Mouse (Mus musculus): ENCODE measurements around the gene Mrrf.
A peak's percentile ranks its signal among the peaks of the same experiment; 100 is the strongest.

Mrrf gene

DNA sequence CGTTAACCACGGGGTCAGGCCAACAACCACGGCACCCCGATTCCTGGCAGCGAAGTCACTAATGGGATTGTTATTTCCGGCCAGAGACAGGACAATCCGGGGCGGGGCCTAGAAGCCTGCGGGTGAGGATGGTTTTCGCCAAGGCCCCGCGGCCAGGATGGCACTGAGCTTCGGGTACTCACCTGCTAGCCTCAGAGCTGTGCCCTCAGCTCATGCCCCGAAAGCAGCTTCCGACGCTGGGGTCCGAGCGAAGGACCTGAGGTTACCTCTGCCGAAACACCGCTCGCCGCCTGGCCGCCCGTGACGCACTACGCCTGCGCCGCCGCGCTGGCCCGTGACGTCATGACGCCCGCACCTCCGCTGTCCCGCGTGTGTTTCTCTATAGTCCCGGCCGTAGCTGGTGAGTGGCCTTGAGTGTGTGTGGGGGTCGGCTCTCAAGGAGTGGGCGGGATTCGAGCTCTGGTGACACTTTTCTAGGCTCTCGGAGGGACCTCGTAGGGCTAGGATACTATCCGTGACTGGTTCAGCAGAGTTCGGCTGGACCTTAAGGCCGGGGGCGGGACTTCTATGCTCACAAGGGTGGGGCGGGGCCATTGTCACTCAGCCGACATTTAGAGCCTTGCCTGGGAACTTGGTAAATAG, at the start of gene Mrrf, which contains the start of gene Rbm18:
TSS of gene Mrrf (plus strand) at position 90 of the 642 bp plus-strand sequence.
TSS of gene Rbm18 (minus strand) at position 474 of the 642 bp plus-strand sequence.
- peak; percentile 91 for DNase-seq

DNA sequence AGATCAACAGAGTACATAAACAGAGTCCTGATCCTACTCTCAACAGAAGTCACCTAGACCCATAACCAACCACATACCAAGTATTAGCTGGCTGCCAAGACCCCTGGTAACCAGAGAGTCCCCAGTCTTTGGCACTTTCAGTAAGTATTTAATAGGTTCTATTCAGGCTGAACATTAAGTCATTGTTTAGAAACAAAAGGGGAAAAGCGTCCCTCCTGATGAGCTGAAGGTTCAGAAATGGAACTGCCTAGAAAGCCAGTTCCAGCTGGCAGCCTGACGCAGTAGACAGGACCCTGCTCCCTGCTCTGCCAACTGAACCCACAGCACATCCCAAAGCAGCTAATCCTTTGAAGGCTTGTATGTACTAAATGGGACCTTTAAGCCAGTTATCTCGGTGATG, 47.0 kb upstream of the Mrrf start:
- DNase-seq: no peak

DNA sequence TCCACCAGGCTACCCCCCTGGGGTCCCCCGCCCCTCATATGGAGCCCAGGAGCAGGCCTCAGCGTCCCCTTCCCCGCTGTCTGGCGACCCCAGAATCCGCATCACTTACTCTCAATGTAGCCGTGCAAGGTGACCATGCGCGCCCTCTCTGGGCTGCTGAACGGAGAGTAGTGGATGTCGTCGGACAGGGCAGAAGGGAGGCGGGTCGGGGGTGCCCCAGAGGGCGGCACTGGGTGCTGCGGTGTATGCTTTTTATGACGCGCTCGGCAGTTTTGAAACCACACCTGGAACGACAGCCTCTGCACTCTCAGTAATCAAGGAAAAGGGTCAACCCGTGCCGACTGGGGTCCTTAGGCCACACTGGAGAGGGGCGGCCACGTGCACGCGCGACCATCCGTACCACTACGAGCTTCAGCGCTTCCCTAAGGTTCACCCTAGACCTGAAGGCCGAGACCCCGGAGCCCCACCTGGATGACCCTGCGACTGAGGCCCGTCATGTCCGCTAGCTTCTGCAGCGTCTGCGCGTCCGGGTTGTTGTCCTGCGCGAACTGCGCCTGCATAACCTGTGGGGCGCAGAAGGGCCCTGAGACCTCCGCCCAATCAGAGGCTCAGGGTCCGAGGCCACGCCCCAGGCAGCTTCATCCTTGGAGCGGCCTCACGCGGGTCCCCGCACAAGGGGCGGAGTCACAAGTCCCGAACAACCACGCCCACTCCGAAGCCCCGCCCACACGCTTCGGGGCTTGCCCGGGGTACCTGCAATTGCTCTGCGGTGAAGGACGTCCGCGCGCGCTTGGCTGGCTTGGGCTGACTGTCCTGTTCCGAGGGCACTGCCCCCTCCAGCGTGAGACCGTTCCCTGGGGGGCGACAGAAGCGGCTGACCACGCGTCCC, 45.1 kb upstream of the Mrrf start:
- no peak for DNase-seq

DNA sequence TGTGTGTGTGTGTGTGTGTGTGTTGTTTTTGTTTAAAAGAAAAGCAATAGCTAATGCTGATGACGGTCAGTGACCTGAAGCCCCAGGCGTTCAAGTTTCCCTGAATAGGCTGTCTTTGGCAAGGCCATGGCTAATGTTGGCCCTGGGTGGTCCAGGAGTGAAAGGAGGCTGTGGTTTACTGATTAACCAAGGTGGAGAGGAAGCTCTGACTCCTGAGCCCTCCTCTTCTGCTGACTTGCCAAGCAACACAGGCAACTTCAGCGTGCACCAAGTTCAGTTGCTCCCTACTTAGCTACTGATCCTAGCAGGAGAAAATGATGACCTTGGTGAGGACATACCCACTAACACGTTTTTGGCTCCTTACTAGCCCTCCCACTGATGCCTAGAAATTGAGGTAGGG, 43.4 kb upstream of the Mrrf start:
- no peak for DNase-seq

DNA sequence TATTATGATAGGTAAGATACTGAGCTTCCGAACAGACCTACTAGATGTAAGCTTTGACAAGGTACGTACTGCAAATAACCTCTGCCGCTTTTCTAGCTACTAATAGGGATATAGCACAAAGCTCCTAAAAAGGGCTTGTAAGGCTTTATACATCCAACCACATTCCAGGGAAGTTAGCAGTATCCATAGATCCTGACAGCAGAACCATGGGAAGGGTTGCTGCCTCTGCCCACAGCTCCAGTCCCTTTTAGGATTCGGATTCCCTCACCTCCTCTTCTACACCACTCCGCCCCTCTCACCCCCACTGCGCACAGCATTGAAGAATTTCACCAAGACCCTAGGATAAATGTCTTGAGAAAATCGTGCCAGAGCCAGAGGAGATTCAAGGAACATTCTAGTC, 42.9 kb upstream of the Mrrf start:
- no peak for DNase-seq

DNA sequence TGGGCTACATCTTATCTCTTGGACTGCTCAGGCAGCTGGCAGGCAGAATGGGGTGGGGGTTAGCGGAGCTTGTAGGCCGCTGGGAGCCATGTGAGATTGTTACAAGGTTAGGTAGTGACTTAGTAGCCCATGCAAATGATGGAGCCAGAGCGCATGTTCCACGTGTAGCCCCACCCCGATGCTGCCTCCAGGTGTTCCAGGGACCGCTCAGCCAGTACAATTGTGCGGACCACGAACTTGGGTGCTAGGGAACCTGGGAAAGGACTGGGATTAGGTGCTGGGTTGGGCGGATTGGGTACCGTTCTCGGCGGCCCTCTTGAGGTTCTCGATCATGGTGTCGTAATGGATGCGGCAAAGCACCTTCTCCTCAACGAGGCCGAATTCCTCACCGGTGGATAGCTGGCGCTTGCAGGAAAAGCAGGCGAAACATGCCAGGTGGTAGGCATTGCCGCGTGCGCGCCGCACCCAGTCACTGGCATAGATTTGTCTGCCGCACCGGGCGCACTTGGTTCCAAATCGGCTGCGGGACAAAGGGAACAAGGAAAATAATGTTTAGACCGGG, 42.2 kb upstream of the Mrrf start:
- no peak for DNase-seq

DNA sequence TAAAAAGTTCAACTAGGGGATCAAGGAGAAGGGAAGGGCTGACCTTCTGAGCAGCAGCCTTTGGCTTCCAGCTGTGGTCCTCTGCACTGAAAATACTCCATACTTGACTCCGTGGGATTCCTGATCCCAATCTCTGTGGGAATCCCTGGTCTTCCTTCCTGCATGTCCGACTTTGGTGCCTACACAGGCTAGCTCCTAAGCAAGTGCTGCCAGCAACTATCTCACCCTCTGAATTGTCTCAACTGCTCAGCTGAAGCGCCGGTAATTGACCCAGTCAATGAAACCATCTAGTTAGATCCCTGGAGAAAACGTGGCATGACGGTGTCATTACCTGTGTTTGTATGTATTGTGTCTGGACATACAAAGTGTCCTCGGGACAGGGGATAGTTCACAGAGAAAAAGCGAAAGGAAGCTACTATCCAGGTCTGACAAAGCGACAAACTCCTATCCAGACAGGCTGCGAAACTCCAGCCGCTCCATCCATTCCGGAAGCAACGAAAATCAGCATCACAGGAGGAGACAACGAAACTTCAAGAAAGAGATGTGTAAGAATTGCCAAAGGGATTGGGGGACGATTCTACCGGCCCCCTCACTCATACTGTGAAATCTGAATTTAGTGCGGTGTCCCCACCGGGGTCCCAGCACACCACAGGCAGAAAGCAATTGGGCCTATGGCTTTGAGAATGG, 38.9 kb upstream of the Mrrf start:
- DNase-seq: no peak

DNA sequence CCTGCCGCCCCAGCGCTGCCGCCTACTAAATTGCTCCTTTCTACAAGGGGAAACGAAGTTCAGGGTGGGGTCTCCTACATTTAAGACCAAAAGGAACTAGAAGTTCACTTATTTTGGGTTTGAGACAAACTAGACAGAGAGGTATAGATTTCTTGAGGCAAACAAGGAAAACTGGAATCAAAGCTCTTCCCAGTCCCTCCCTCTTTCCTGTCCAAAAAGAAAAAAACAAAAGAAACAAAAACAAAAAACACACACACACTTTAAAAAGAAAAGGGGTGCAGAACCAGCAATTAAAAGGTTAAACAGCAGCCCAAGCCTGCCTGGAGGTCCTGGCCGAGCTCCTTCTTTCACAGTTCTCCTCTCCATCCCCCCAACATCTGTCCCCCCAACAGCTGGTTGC, 38.2 kb upstream of the Mrrf start:
- no peak for DNase-seq

DNA sequence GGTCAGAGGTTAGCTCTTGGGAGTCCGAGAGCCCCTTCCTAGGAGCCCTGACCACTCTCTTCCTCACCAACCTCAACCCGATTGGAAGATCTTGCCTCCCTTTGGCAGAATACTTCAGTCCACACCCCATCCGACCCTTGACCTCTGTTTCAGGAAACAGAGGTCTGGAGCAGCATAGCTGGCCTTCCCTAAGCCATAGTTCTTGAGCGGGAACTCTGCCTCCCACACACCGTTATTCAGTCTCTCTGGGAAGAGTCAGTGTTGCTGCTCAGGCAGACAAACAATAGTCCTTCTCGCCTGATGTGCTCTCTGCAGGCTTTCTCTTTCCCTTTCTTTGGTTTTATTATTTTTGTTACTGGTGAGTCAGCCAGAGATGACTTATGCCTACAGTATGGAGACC, 36.5 kb upstream of the Mrrf start:
- DNase-seq: no peak

DNA sequence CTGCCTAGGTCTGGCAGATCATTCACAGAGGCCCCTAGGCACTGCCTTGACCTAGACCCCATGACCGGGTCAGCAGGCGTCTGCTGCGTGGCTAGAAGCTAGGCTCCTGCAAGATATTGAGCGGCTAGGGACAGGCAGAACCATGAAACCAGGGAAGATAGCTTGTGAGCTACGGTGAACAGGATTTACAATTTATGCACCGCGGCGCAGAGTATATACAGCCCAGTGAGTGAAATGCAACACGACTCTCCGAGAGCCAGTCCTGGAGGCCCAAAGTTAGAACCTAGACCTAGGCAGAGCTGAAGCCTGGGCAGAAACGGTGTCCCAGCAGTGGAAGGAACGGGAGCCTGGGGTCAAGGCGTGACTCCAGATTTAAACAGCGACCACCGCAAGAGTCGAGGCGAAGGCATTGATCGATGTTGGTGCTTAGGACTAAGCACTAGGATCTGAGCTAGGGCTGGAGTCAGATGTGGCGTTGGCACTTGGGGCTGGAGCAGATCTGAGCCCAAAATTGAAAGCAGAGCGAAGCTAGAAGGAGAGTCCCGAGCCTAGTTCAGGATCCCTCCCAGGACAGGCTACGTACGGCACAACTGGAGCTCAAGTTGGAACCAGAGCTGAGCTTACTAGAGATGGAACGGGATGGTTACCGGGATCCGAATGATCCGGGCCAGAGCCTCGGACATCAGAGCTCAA, 34.2 kb upstream of the Mrrf start:
- DNase-seq: no peak

DNA sequence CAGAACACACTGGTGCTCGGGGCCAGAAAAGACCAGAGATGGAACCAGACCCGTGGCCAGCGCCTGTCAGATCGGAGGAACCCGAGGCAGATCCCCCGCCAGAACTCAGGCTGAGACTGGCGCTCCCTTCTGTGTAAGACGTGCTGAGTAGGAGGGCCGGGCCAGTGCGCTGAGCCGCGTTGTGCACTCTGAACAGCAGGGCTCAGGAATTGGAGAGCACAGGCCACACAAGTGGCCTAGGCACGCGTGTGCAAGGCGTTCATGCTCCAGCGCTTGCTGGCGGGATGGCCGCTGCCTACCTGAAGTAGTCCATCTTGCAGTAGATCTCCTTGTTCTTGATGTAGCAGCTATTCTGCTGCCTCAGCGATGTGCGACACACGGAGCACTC, 33.6 kb upstream of the Mrrf start:
- no peak for DNase-seq

DNA sequence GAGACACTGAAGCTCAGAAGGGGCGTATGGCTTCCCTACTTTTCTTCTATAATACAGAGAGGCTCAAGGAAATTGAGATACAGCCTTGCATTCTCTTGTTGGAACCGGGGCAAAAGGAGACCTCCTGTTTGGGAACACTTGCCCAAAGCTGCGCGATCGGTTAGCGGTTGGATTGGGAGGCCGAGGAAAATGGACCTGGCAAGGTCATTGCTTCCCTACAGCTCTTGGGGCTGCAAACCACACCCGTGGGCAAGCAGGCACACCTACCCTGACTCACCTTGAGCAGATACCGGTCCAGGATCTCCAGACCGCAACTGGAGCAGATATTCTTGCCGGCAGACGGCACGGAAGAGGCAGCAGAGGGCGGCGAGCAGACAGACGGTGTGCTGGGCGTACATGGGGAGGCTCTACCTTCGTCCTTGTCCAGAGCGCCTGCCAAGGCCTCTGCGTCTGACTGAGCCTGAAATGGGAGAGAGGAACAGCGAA, 33.1 kb upstream of the Mrrf start:
- DNase-seq: no peak

DNA sequence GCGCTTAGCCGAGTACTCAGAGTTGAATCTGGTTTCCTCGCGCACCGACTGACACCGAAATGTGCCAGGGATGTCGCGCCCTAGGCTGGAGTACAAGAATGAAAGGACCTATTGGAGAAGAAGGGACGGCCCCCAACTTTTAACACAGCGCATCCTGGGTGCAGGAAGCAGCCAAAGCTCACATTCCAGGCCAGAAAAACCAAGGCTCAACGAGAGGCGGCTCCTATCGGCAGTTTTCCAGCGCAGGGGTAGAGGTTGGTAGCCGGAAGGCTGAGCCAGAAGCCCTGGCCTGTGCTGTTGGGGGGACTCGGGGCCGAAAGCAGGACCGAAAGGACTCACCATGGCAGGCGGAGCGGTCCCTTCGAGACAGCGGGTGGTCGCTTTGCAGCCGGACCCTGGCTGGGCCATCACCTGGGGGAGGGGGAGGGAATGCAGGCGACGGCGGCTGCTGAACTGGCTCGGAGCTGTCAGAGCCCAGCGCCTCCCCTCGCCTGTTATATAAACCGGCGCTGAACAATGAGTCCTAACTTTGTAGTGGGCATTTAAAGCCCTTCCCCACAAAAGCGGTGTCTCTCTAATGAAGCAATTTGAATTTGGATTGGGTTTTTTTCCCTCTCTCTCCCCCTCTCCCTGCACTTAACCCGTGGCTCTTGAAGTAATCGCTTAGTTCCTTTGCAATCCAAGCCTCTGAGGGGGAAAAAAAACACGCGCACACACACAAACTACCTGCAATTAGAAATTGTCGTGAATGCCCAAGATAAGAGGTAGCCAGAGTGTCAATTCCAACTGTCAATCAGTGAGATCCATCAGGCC, 32.4 kb upstream of the Mrrf start:
- DNase-seq: peak; percentile 9

DNA sequence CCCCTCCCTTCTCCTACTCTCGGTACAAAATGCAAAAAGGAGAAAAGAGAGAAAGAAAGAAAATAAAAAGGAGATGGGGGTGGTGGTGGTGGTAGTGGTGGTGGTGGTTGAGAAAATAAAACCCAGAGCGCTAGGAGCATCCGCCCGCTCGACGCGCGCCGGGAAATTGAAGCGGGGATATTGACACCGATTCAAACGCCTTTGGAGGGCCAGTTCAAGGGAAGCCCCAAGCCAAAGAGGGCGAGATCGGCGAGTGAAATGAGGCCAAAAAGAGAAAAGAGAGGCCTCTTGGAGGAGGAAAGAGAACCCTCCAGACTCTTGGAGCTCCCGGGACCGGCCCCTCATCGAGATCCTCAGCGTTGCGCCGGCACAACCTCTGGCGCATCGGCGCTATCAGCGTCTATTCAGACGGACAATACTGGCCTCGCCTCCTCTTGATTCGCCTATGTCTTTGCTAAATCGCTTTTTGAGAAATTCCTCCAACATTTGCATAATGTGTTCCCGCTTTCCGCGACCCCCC, 31.7 kb upstream of the Mrrf start:
- DNase-seq: no peak

DNA sequence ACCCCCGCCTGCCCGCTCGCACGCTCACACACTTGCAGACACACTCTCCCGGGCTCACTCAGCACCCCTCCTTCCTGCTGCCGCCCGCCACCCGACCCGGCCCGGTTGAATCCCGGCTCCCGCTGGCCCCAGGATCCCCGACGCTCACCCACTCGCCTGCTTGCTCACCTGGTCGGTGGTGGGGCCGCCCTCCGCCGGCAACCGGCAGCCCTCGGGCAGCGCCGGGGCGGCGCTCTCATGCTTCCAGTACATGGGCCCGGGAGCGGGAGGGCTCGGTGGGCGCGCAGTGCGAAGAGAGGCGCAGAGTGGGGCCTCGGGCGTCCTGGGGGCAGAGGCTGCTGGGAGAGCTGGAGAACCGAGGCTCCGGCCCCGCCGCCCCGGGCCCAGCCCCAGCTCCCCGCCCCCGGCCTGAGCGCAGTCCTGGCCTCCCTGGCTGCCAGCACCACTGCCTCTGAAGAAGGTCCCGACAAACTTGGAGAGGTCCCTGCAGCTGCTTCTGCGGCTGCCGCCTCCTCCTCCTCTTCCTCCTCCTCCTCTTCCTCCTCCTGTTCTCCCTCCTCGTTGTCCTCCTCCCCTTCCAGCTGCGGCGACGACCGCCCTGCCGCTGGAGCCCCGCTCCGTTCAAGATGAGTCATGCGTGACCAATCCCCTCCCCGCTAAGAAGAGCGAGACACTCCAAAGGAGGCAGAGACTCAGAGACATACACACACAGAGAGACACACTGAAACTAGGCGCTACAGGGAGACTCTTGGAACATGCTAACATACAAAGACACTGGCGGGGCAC, 31.0 kb upstream of the Mrrf start, which contains the start of gene Lhx6:
TSS of gene Lhx6 (minus strand) at position 453 of the 786 bp plus-strand sequence.
- no peak for DNase-seq

DNA sequence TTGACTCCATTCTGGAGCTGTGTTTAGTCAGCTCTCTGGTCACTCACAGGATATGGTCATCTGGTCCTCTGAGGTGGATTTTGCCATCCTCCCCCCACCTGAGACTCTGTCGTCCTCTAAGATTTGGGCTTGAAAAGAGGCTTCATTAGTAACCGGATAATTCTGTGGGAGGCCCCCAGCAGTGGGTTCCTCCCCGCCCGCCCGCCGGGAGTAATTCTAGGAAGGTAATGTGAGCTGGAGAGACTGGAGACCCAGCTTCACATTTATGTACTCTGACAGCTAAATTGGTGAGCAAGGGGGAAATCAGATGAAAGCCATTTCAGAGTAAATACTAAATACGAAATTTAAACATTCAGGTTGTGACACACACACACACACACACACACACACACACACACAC, 27.6 kb upstream of the Mrrf start:
- DNase-seq: no peak

DNA sequence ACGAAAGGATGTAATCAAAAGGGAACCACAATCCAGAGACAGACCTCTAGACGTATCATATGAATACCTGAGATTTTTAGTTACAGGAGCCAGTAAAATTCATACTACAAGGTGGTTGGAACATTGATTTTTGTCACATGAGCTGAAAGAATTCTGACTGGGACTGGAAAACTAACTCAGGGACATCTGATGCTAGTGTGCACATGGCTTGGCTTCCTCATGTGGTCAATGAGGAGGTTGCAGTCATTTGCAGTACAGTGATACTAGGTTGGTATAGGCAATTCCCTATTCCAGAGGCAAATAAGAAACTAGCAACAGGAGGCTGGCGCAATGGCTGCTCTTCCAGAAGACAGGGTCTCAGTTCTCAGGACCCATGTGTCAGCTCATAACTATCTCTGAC, 23.6 kb upstream of the Mrrf start:
- no peak for DNase-seq

DNA sequence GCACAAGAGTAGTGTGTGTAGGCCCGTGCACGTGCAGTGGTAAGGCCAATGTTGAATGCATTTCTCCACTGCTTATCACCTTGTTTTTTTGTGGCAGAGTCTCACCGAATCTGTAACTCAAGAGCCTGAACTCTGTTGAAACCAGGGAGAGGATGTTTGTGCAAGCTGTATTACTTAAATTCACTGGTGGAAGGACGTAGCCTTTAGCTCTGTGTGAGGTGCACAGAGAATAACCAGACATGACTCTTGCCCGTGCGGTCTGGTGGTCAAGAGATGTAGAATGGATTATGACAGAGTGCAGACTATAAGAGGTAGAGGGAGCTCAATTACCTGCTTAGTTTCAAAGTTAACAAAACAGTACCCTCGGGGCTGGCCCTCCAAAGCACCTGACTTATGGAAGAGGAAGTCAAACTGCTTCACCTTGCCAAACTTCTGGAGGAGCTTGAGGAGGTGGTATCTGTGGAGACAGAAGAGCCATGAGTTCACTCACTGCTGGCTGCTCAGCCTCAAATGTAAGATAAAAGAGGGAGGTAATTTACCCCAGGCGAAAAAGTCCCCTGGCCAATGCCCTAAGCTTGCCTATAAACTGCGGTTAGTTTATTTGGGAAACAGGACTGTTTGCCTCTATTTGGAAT, 9.3 kb upstream of the Mrrf start:
- DNase-seq: no peak

DNA sequence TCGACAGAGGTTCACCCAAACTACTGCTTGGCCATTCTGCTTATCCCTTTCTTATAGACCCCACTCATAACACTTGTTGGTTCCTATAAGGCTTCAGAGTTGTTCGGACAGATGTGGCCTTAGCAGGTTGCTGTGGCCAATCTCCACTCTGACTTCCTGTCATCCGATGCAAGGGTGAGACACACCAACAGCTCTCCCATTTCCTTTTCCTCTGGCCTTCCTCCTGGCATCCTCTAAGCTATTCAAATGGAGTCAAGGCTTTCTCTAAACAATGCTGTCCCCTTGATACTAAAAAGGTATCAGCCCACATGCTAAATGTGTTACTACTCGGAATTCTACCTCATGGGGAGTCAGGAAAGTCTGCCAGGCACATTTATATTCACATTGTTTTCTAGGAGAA, 8.2 kb upstream of the Mrrf start:
- DNase-seq: no peak

DNA sequence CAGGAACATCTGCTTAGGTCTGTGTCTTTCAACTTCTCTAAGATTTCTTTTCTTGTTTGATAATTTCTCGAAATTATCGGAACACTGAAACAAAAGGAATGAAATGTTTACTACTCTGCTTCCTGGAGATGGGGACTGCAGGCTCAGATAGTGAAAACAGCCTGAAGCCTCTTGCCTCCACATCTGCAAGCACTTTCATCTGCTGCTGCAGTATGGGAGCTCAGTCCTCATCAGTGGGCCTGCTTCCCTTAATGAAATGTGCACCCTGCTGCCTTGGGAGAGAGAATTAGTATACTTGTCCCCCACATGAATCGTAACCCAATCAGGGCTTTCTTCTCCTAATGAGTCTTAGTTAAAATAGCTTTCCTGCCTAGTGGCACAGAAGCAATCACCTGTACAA, 7.1 kb upstream of the Mrrf start:
- no peak for DNase-seq
